Mouse (Mus musculus) heart, adult 2 months (tissue): ENCODE data around the gene 4930451I11Rik.
A peak's percentile ranks its signal among the peaks of the same experiment; 100 is the strongest.

Experiments used
- CTCF ChIP-seq: fragments of 200-600 bp; IDR thresholded peaks from 2 replicates; pipeline ENCODE4 v1.8.1; 2022; ENCODE audit warnings: antibody characterized with exemption, mild to moderate bottlenecking, moderate library complexity
- EP300 ChIP-seq: fragments of 200-500 bp; IDR thresholded peaks from 2 replicates; pipeline ENCODE4 v1.6.1; 2011; ENCODE audit warnings: low read depth, low read length, control low read depth; ENCODE audit not compliant: insufficient read depth
- POLR2A ChIP-seq: fragments of 200-500 bp; IDR thresholded peaks from 2 replicates; pipeline ENCODE4 v1.6.1; 2011; ENCODE audit warnings: mild to moderate bottlenecking, low read depth, low read length, control low read depth; ENCODE audit not compliant: insufficient read depth

GRCm38 (mm10) chr7:126799468-126800268 is 31.8 kb downstream of the 4930451I11Rik start:
- peak; percentile 66 for TF ChIP-seq CTCF
- TF ChIP-seq POLR2A = peak; percentile 90
- TF ChIP-seq EP300 = 0 out of 2 replicates have a peak, but pooled peaks have one; percentile 44
